Mouse (Mus musculus) lung, embryonic 14.5 days (tissue): ENCODE results near the gene Zcchc17. TPM values are rescaled to one million over a fixed set of nuclear protein-coding genes. Genes with fewer than 3 reads are reported as not detected.

ENCODE experiments used
- ATAC-seq: fragments of 200-750 bp; cut with Nextera tagmentation; 2 replicates; pipeline ENCODE4 v1.8.0; 2017; ENCODE audit warnings: mild to moderate bottlenecking, moderate TSS enrichment, moderate library complexity; ENCODE audit not compliant: insufficient read depth
- DNase-seq: peaks from one replicate; pipeline ENCODE4 v3.0.0-alpha.2; 2015
- H3K27ac ChIP-seq: fragments of 300-500 bp; sonication (generic); 2 replicates; pipeline ENCODE4 v1.5.1; 2014; ENCODE audit warnings: low read depth, mild to moderate bottlenecking, moderate library complexity
- H3K27me3 ChIP-seq: fragments of 300-500 bp; sonication (generic); 2 replicates; pipeline ENCODE4 v1.6.1; 2014; ENCODE audit warnings: low read length, control low read depth; ENCODE audit not compliant: insufficient read depth
- H3K36me3 ChIP-seq: fragments of 300-500 bp; sonication (generic); 2 replicates; pipeline ENCODE4 v1.6.1; 2014; ENCODE audit warnings: control low read depth; ENCODE audit not compliant: insufficient read depth
- H3K4me1 ChIP-seq: fragments of 300-500 bp; sonication (generic); 2 replicates; pipeline ENCODE4 v1.6.1; 2014; ENCODE audit warnings: antibody characterized with exemption, control low read depth; ENCODE audit not compliant: insufficient read depth
- H3K4me2 ChIP-seq: fragments of 300-500 bp; sonication (generic); 2 replicates; pipeline ENCODE4 v1.6.1; 2014; ENCODE audit warnings: mild to moderate bottlenecking
- H3K4me3 ChIP-seq: fragments of 300-500 bp; sonication (generic); 2 replicates; pipeline ENCODE4 v1.5.1; 2014; ENCODE audit warnings: low read depth, low read length
- H3K9ac ChIP-seq: fragments of 300-500 bp; sonication (generic); 2 replicates; pipeline ENCODE4 v1.6.1; 2014
- H3K9me3 ChIP-seq: fragments of 300-500 bp; sonication (generic); 2 replicates; pipeline ENCODE4 v1.6.1; 2016; ENCODE audit warnings: low read depth, low read length, control low read depth
- CTCF ChIP-seq: IDR thresholded peaks from 2 replicates; pipeline ENCODE4 v1.5.1; 2016; ENCODE audit warnings: antibody characterized with exemption, low read depth
- WGBS: fragments of 180-500 bp; shearing (Covaris S2); extraction: QIAGEN DNeasy Blood & Tissue Kit; methylation state at CpG from one replicate; pipeline ENCODE4 v1.1.7; 2014; 5-methylcytosine and 5-hydroxymethylcytosine counted together
- polyA plus RNA-seq: library from polyadenylated mRNA; unstranded; fragments of >200 nt; fragmentation: Nextera tagmentation; extraction: Ambion mirVana; gene quantifications from 2 replicates; pipeline ENCODE4 v1.2.1, GENCODE M21; 2014

Gene Zcchc17
- polyA plus RNA-seq, 1 experiment from 2014 or later: 70.6 TPM

DNA sequence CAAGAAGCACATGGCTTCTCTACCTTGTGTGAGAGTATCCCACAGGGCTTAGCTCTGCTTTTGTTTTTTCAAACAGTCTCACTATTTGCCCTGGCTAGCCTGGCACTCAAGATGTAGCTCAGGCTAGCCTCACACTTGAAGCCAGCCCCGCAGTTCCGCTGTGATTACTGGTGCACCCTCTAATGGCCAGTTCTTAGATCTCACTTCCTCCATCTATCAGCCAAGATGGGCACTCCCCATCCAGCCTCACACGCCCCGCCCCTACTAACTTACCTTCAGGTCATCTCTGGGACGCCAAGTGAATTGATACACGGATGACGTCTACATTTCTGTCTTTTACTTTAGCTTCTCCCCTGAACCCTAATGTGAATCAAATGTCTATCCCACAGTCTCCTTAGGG lies 40.2 kb downstream of the Zcchc17 start:
- Histone ChIP-seq H3K27ac (no peak overlapping the region), H3K4me1 (no peaks in the 10 kb centered on the region), H3K4me2 (no peak overlapping the region), H3K27me3 (no peaks in the 10 kb centered on the region), H3K9ac (no peak overlapping the region), H3K36me3 (peaks cover 61% of the 10 kb centered on the region), H3K4me3 (no peak overlapping the region), H3K9me3 (no peaks in the 10 kb centered on the region)
- 79% methylated on average over 7 of the region's 7 CpGs for WGBS
- DNase-seq (no peak), ATAC-seq (no peak)
- TF ChIP-seq CTCF: no peak

DNA sequence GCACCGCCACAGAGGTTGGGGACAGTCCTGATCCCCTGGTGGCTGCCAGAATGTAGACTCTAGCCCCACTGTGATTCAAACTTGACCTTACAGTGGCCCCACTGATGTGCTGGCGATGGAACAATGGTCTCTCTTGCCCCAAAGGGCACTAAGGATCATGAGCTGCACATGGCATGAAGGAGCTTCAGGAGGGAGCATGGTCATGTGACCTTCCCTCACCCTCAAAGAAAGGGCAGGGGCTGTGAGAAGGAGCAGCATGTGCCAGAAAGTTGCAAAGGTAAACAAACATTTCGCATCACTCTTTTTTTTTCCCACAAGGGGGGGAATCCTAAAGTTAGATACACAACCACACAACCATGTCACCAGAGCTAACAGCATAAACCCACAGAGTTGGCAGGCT lies 41.6 kb downstream of the Zcchc17 start:
- no peak for TF ChIP-seq CTCF
- H3K9ac ChIP-seq: no peak overlapping the region
- peaks cover 52% of the 10 kb centered on the region for H3K36me3 ChIP-seq
- H3K4me1 ChIP-seq: no peaks in the 10 kb centered on the region
- ATAC-seq (no peak), DNase-seq (no peak)
- H3K27ac ChIP-seq: no peak overlapping the region
- no peak overlapping the region for H3K4me3 ChIP-seq
- no peaks in the 10 kb centered on the region for H3K9me3 ChIP-seq
- WGBS: 60% methylated on average over 3 of the region's 3 CpGs
- H3K27me3 ChIP-seq: no peaks in the 10 kb centered on the region
- H3K4me2 ChIP-seq: no peak overlapping the region

DNA sequence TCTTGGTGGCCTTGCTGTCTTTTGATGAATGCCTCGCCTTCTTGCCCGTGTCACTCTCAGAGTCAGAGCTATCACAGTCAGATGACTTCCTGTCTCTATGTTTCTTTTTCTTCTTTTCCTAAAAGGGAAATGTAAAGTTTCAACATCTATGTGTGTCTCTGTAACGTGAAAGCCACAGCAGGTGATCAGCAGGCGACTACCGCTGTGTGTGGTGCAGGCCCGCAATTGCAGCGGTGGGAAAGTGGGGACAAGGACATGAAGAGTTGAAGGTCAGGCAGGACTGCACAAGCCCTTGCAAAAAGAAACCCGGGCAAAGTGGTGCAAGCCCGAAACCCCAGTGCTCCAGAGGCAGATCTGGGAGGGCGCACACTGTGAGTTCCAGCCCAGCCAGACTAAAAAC lies 43.1 kb downstream of the Zcchc17 start:
- H3K27me3 ChIP-seq: no peaks in the 10 kb centered on the region
- H3K4me3 ChIP-seq: no peak overlapping the region
- H3K9me3 ChIP-seq: no peaks in the 10 kb centered on the region
- no peak for TF ChIP-seq CTCF
- no peak overlapping the region for H3K27ac ChIP-seq
- no peak overlapping the region for H3K4me2 ChIP-seq
- 82% methylated on average over 10 of the region's 10 CpGs for WGBS
- H3K9ac ChIP-seq: no peak overlapping the region
- ATAC-seq: no peak
- H3K4me1 ChIP-seq: no peaks in the 10 kb centered on the region
- DNase-seq: no peak
- H3K36me3 ChIP-seq: peaks cover 38% of the 10 kb centered on the region

DNA sequence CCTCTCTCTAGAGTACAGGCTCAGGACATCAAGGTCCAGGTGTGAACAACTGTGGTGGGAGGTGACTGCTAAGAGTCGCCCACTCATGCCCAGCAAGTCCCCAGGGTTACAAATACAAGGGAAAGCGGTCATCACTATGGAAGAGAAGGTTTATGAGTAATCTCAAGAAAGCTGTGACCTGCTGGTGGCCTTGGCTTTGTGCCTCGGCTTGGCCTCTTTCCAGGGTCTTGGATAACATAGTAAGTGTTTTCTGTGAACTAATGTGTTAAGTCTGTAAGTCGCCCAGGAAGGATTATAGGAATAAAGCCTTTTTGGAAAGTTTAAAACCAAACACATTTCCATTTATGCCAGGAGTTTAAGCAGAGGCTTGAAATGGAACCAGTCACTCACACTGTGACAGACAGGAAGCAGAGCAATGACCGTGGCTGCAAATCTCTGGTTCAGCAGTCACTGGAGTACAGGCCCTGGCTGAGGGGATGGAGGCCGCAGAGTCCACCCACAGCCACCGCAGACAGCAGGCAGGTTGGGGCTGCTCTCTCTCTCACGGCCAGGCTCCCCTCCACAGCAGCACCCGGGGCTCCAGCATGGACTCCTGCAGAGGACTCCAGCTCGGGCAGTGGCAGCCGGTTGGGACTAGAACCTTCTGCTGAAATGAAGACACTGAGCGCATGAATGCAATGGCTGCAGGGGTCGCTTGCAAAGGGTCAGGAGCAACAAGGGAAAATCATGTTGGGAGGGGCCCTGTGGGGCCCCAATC lies 43.8 kb downstream of the Zcchc17 start:
- Histone ChIP-seq H3K36me3 (peaks cover 33% of the 10 kb centered on the region), H3K9ac (peak overlapping the region; percentile 23; the same call in 1 of the 2 replicates), H3K4me2 (no peak overlapping the region), H3K4me1 (no peaks in the 10 kb centered on the region), H3K27me3 (no peaks in the 10 kb centered on the region), H3K27ac (peak overlapping the region; percentile 60; the same call in 1 of the 2 replicates), H3K9me3 (no peaks in the 10 kb centered on the region), H3K4me3 (no peak overlapping the region)
- TF ChIP-seq CTCF: no peak
- peak; percentile 55; the same call in 1 of the 2 replicates for ATAC-seq
- WGBS: 60% methylated on average over 13 of the region's 13 CpGs
- DNase-seq: peak; percentile 89

- Histone ChIP-seq H3K36me3 (peaks cover 23% of the 10 kb centered on the region; the same call in 1 of the 2 replicates), H3K9me3 (no peaks in the 10 kb centered on the region), H3K27me3 (peaks cover 22% of the 10 kb centered on the region), H3K27ac (no peak overlapping the region), H3K9ac (no peak overlapping the region), H3K4me2 (no peak overlapping the region), H3K4me1 (no peaks in the 10 kb centered on the region), H3K4me3 (no peak overlapping the region)
- DNase-seq (no peak), ATAC-seq (no peak)
- TF ChIP-seq CTCF: no peak
- 87% methylated on average over 4 of the region's 4 CpGs for WGBS
Measured at GRCm38 (mm10) chr4:130313552-130313951, 46.2 kb downstream of the Zcchc17 start.

- Histone ChIP-seq H3K27me3 (peaks cover 32% of the 10 kb centered on the region), H3K4me3 (no peak overlapping the region), H3K36me3 (peaks cover 19% of the 10 kb centered on the region; the same call in 1 of the 2 replicates), H3K9ac (no peak overlapping the region), H3K4me1 (no peaks in the 10 kb centered on the region), H3K9me3 (no peaks in the 10 kb centered on the region), H3K4me2 (no peak overlapping the region), H3K27ac (no peak overlapping the region)
- DNase-seq: no peak
- ATAC-seq: no peak
- TF ChIP-seq CTCF: no peak
- WGBS: 78% methylated on average over 3 of the region's 3 CpGs
Measured at GRCm38 (mm10) chr4:130312526-130312925, 47.2 kb downstream of the Zcchc17 start.

DNA sequence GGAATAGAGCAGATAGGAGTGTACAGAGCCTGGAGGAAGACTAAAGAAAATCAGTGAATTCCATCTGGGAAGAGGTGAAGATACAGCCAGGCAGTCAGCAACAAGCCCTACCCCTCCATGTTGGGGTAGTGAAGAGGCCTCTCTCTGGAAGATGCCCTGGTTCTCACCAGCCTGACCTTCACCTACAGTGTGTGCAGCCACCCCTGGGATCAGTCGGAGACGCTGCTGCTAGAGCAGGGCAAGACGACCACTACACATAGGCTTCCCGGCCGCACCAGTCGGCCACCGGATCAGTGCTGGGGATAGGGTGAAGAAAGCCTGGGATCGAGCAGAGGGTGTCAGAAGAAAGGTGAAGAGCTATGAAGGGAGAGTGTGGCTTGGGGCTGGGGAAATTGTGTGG lies 50.5 kb downstream of the Zcchc17 start:
- 0 out of 2 replicates have a peak, but pooled peaks cover 2% of the 10 kb centered on the region for H3K36me3 ChIP-seq
- peak overlapping the region; percentile 44; the same call in 1 of the 2 replicates for H3K4me3 ChIP-seq
- H3K27ac ChIP-seq: no peak overlapping the region
- TF ChIP-seq CTCF: no peak
- no peaks in the 10 kb centered on the region for H3K4me1 ChIP-seq
- peak overlapping the region; percentile 47 for H3K9ac ChIP-seq
- DNase-seq: no peak
- no peak for ATAC-seq
- H3K27me3 ChIP-seq: peaks cover 42% of the 10 kb centered on the region
- H3K9me3 ChIP-seq: no peaks in the 10 kb centered on the region
- peak overlapping the region; percentile 93 for H3K4me2 ChIP-seq
- 45% methylated on average over 8 of the region's 8 CpGs for WGBS
